Mouse (Mus musculus) thymus, postnatal 14 days (tissue): Measurements from ENCODE around the gene Hmgn3.
"Not testable (repeated sequence)": the region's sequence is repeated elsewhere in the genome, so short reads cannot be mapped to it uniquely, and the experiment has no call there.

Experiments
- DNase-seq: peaks from one replicate; pipeline ENCODE4 v3.0.0; 2021

Hmgn3 gene

DNA sequence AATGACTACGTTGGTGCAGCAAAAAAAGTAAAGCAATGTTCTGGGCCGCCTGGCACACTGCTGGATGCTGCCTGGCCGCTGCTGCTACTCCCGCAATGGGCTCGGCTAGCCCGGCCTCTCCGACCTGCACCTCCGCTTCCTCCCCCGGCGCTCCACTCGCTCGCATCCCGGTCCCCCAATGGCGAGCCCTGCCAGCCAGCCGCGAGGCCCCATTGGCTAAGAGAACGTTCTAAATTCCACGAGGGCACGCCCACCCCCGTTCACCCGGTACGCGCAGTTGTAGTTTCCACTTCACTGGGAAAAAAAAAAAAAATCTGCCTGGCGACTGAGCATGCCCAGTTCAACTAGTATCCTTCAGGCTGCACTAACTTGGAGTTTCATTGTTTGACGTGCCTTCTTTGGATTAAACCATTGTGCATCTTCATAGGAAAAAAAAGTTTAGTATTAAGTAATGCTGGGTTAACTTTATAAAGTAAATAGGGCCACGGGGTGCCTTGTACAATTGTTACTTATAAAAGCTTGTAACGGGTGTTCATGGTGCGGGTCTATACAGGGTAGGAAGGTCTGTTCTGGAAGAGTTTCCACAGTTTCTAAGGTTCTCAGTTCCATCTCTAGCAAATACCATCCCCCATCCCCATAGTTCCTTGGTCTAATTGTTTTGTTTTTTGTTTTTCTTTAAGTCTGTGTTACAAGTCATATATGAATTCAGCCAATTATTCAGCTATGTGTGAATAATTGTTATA lies at the start of gene Hmgn3:
Gene Hmgn3 (minus strand): TSS at position 240 of the 743 bp plus-strand sequence.
- DNase-seq, result peak; percentile 75

DNA sequence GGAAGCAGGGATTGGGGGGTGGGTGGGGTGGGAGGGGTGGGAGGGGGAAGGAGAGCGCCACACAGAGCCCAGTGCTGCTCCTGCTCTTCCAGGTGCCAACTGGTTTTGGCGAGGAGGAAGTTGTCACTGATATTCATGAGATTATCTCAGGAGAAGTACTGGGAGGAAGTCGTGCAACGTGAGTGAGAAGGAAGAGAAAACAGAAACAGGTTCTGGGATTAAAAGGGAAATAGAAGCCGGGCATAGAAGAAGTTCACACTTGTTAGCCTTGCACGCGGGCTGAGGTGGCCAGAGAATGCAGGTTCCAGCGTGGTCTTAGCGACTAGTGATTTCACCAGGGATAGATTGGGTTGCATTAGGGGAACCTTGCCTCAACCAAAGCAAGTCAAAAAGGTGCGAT lies 49.3 kb upstream of the Hmgn3 start:
- no peak for DNase-seq

DNA sequence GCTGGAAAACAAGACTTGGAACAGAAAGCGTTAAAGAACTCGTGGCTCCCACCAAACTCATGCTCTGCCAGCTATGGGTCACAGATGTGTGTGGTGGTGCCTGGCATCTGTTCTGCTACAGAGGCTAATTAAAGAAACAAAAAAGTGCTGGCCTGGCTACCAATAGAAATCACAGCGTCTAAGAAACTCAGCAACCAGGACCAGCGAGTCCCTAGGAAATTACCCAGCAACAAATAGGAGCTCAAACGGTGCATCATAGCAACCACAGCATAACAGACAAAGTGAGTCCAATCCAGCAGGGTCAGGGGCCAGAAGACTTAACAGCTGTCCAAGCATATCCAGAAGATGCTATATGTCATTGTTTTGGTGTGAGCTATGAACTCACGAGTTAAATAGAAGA lies 48.5 kb upstream of the Hmgn3 start:
- DNase-seq, result no peak

DNA sequence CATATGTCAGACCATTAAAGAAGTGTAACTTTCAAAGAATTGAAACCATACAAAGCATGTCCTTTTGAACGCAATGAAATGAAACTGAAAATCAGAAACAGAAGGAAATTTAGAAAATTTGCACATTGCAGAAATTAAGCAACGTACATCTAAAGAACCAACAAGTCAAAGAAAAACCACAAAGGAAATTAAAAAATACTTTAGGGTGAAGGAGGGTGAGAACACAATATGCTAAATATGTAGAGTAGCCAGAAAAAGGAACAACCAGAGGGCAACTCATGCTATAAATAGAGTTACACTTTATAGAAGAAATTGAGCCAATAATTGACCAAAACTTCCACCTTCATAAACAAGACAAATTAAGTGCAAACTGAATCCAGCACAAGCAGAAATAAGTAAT lies 41.3 kb upstream of the Hmgn3 start:
- no peak for DNase-seq

DNA sequence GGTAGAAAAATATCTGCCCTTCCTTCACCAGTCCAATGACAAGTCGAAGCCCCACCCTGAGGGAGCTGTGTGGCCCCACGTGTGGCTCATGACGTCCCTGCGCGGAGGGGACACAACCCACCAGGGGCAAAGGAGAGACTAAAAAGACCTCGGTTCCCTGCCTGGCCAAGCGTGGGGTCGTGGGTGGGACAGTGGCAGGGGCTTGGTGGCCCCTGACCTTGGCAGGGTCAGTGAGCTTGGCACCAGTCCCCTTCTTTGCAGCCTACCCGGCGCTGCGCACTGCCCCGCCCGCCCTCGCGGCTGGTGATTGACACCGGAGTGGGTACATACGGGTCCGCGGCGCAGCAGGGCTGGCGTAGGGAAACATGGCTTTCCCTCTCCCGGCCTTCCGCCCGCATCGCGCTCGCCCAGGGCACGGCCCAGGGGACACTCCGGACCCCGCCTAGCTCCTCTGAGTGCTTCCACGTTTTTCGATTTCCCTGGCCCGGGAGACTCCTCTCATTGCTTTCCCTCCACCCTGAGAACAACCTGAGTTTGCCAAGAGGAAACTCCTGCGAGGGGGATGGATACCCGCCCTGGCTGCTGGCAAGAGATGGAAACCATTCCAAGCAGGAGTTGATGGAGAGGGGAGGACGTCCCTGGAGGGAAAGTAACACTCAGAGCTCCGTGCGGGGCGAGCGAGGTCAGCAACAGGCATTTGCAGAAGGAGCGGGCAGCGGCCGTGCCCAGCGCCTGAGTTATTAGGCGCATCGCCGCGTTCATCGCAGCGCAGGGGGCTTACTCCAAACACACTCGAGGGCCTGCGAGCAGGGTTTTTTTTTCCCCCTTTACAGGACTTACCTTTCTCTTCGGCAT lies 667 bp downstream of the Hmgn3 start:
- DNase-seq, result peak; percentile 24

DNA sequence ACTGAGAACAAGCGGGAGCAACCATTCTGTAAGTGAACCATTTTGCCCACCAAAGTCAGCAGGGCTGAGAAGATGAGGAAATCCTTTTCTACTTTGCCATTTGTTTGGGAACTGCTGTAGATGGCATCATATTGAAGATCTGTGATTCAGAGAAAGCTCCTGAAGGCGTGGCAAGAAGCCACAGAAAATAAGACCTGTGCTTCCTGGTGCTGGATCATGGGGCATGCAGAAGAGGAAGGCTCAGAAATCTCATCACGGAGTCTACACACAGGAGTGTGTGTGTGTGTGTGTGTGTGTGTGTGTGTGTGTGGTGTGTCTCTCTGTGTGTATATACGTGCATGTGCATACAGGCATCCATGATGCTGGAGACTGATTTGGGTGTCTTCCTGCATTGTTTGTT lies 16.7 kb downstream of the Hmgn3 start:
- no peak for DNase-seq

DNA sequence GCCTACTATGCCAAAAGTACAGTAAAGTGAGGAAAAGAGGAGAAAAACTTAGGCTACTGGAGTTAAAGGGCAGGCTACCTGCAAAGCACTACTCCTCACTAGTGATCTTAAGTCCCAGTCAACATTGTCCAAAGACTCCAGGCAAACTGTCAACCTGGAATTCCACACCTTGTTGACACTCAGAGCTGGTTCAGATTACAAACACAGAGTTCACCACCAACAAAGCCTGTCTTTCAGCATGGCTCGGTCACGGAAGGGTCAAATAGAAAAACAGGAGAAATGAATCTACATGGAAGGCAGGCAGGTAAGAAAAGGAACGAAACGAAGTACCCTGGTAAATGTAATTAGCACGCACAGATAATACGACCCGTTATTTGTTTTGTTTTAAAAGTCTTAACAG lies 18.6 kb downstream of the Hmgn3 start:
- no peak for DNase-seq

DNA sequence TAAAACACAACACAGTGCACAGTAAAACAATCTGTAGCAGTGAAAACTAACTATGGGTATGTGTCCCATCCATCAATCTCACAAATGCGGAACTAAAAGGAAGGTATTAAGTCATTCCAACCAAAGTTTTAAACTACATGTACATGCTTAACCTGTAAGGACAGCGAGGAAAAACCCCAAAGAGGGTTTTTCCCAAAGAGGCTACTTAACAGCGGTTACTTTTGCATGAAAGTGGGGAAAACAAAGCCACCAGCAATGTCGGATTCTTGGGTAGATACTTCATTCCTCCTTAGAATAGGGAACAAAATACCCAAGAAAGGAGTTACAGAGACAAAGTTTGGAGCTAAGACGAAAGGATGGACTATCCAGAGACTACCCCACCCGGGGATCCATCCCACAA lies 20.0 kb downstream of the Hmgn3 start:
- DNase-seq, result not testable (repeated sequence)

DNA sequence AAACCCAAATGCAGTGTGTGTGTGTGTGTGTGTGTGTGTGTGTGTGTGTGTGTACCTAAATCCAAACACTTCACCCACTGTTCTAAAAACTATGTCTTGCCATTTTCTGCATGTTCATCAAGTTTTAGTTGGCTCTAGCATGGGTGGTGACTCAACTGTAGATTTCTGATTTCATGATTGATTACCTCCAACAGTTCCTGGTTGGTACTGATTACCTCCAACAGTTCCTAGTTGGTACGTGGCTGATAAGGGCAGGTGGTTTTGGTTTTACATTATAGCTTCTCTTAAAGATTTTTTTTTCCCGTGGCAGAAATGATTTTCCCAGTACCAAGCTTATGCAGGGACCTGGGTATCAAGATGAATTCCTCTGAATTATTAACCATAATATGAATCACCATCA lies 27.3 kb downstream of the Hmgn3 start:
- DNase-seq, result no peak

DNA sequence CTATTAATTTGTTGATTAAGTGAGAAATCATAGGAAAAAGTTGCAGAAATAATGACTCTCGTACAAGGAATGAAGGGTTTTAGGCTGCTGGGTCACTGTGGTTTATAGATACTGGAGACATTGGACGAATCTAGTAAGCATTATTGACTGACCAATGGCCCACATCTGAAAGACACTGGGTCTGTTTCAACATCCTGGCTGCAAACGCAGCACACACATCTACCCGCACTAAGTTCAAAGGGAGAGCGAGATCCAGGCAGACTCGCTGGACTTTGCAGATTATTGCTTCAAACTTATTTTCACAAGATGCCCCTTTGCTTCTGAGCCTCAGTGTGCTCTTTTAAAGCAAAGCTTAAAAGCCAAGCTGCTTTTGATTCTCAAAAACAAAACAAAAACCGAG lies 29.0 kb downstream of the Hmgn3 start:
- no peak for DNase-seq

DNA sequence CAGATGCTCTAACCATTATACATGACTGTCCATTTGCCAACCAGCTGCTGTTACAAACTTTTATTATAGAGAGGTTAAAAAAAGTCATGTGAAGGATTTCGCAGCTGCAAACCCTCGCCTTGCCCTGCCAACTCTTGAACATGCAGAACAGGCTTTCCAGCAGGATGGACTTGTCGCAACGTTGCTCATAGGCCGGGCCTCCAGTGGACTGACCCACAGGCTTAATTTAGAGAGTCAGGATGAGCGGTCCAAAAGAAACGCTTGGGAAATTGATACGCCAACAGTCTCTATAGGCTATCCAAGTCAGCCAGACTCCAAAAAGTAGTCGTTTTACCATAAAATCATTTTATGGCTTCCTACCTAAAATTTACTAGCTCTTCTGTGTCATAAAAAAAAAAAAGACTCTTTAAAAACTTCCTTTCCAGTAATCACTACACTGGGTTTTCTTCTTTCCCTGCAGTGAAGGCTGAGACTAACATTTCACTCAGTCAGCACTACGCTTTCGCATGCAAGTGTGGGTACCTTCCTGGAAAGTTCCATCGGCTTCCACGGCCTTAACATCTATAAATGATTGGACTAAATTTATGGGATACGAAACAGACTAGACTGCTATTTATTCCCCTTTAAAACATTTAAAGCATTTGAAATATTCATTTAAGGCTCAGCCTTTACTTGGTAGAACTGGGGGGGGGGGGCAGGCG lies 29.6 kb downstream of the Hmgn3 start:
- no peak for DNase-seq

DNA sequence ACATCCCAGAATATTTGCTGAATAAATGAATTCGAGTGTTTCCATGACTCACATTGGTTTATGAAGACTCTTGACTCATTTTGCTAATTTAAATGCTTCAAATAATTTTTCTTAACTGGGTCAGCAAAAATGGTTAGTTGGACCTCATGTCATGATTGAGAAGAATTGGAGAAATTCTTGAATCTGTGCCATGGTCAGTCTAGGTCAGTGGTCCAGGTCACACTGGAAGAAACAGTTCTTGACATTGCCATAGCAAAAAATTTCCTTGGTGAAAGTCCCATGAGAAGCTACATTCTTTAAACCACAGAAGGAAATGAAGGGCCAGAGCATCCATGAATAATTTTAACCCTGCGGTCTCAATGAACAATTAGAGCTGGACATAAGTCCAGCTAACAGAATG lies 30.8 kb downstream of the Hmgn3 start:
- DNase-seq, result no peak

DNA sequence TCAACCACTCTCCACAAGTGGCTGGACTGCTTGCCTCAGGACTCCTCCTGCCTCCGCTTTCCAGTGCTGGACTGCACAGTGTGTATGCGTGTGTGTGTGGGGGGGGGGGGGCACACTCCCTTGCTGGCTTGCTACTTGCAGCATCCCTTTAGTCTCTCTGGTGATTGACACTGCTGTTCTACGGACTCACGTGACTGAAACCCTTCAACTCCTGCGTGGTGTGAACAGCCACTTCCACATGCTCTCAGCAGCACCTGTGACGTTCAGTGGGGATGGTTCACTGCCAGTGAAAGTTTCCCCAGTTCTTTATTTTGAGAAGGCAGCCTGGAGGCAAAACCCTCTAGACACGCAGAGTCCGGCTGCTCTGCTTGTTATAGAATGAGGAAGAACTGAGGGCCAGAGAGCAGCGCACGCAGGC lies 32.7 kb downstream of the Hmgn3 start:
- no peak for DNase-seq

DNA sequence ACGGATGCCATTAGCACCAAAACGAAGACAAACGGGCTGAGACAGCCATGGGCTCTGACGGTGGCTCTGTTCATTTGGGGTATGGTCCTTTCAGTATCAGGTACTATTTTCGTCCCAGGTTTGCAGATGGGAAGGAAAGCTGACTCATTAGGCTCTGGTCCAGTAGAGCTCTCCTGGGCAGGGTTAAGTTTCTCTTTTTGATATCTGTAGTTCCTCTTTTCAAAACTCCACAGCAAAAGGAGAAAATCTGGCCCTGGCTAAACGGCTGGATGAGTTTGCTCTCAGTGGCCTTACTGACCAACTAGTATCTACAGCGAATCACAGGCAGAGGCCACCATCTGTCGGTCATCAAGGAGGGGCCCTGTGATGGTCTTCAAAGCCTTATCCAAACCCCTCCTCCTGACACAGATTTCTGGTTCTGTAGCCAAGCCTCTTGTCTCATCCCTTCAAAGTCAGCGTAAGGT lies 34.1 kb downstream of the Hmgn3 start:
- DNase-seq, result no peak

DNA sequence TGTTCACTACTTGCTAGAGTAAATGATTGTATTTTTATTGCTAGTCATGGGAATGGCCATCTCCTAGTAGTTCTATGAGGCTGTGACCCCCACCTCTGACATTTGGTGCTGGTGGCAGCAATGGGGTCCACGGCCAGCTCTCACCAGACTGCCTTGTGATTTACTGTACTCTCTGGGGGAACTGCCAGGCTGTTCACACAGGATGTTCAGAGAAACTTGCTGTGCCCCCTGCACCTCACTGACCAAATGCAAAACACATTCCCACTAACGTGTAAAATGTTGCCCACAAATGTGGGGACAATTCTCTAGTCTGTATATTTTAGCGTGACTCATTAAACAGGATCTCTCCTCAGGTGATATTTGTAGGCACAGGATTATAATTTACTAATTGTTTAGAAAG lies 34.7 kb downstream of the Hmgn3 start:
- DNase-seq, result no peak

DNA sequence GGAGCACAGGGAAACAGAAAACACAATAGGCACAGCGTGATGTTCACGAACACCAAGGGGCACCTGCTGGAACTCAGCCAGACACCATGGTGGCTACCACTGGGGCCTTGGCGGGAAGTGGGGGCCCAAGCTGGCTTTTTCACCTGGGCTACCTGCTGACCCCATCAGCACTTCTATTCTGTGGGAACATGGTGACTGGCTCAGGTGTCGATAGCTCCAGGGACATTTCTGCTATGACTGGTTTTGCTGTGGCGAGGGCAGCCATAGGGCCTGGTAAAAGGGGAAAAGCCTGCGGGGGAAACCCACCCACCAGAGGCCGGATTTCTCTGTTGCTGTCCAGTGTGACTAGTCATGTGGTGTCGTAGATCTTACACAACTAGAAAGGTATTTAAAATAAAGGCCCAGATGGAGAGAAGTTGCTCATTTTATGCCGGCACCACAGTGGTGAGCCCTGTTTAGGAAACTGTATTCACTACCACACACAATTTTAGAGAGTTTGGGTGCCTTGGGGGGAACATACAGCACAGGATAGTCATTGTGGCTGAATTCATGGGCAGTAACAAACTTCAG lies 35.3 kb downstream of the Hmgn3 start:
- DNase-seq, result no peak

DNA sequence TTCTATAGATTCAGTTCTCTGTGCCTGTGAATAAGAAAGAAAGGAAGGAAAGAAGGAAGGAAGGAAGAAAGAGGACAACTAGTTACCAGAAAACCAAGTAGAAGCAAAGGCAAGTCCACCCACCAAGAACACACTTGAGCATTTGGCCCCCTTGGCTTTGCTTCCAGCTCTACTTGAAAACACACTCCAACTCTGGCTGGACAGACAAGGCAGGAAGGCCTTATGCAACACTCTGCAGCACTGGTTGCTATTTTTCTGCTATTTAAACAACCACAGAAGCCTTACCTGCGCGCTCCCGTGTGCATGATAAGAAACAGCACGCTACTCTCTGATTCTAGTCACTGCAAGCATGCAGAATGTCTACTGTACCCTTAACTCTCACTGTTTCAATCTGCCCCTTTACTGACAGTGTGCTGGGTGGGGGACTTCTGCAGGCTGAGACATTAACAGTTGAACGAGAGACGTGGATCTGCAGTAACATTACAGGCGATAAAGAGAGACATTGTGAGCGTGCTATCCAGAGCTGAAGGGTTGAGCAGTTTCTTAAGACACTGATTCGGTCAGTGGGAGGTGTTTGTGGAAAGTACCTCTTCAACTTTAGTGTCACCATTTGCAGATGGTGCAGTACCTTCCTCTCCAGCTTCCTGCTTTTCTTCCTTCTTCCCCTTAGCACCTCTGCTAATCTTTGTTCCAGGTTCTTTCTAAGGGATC lies 35.9 kb downstream of the Hmgn3 start:
- DNase-seq, result no peak

DNA sequence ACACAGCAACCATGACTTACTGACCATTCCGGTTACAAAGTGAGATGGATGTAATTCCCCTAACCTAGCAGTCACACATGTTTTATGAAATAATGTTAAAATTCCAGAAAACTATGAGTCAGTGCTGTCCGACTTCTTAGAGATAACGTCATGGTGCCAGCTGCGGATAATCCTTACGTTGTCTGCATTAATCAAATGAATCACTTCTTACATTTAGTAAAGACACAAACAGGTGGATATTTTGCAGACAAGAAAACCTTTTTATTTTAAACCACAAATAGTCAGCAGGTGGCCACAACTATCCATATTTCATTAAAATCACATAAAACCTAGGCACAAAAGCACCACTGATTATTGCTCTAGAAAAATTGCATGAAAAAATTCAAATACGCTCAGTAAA lies 36.8 kb downstream of the Hmgn3 start:
- no peak for DNase-seq

DNA sequence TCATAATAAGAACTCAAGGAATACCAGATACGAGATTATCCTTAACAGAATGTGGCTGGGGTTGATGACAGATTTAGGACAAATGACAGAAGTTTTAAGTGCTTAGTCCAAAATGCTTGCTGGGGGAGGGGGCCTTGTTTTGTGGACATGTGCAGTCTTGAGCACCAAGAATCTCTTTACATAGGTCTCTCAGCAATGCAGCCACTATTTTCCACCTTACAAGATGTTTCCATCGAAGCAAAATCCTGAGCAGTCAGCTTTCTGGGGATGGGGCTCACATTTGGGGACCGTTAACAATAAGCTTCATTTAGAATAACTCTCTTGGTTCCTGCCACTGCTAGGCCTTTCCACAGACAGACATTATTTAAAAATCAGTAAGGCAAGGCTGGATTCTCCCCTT lies 37.7 kb downstream of the Hmgn3 start:
- DNase-seq, result no peak

DNA sequence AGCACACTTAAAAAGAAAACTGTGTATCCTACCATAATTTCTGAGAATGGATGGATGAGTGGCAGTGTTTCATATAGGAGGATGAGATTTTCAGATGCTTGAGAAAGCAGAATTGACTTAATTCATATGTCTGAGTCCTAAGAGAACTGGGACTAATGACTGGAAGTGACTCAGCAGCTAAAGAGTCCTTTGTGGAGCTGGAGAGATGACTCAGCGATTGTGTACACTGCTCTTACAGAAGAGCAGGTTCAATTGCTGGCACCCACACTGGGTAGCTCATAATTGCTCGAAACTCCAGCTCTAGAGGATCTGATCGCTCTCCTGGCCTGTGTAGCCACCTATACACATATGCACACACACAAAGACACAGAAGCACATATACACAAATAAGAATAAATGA lies 42.7 kb downstream of the Hmgn3 start:
- no peak for DNase-seq

DNA sequence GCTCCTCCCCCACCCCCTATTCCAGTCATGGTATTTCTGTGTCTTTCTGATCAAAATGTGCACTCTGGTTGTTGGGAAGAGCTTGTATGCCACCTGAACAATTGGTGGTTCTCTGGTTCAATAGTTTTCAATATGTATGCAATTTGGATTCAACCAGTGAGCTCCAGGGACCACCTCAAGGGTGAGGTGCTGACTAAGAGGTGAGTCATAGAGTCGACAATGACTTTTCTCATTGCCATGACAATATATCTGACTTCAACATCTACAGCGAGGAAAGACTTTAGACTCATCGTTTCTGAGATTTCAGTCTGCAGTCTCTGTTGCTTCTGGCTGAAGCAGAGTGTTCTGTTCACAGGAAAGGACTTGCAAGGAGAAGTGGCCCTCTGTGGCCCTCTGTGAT lies 44.8 kb downstream of the Hmgn3 start:
- DNase-seq, result no peak

DNA sequence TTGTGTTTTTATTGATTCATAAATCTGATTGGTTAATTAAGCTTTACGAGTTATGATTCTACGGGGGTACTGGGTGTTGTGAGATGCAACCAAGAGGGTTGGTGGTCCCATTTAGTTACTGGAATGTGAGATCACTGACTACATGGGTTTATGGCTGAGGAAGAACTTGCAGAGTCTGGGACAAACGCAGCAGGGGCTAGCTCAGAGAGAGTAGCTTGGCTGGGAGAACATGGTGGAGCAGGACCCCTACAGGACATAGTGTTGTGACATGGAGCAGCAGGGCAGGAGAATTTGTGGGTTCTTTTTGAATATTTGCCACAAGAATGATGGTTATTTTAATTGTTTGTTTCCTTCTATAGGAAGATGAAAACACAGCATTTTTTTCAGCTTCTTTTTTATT lies 45.7 kb downstream of the Hmgn3 start:
- DNase-seq, result no peak
